Mouse (Mus musculus) stomach, postnatal 0 days (tissue): ENCODE data around the gene Cops6.

ENCODE experiments used
- CTCF ChIP-seq: IDR thresholded peaks from 2 replicates; pipeline ENCODE4 v1.5.1; 2016; ENCODE audit warnings: antibody characterized with exemption, low read depth, mild to moderate bottlenecking, moderate library complexity
- EP300 ChIP-seq: optimal IDR thresholded peaks from 2 replicates; pipeline ENCODE3; 2016; ENCODE audit warnings: antibody characterized with exemption

DNA sequence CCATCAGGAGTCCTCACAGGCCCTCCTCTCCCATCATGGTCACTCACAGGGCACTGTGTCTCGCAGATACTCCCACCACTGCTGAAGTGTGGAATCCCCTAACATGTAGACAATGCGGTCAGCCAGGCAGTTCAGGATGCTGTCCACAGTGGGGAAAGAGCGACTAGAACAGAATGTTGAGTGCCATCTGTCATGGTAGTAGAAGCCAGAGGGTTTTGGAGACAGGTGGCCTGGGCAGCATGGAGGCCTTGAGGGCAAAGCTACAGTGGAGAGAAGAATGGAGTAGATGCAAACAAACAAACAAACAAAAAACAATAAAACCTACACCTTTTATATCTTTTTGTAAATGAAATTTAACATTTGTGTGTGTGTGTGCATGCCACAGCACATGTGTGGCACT, 41.2 kb downstream of the Cops6 start:
- no peak for TF ChIP-seq CTCF
- TF ChIP-seq EP300, result no peak
